Mouse (Mus musculus): ENCODE measurements around the gene Zc3hc1. TPM values are rescaled to one million over a fixed set of nuclear protein-coding genes. Genes with fewer than 3 reads are reported as not detected.

Gene Zc3hc1
- polyA plus RNA-seq, 1 experiment: 17.1 TPM

DNA sequence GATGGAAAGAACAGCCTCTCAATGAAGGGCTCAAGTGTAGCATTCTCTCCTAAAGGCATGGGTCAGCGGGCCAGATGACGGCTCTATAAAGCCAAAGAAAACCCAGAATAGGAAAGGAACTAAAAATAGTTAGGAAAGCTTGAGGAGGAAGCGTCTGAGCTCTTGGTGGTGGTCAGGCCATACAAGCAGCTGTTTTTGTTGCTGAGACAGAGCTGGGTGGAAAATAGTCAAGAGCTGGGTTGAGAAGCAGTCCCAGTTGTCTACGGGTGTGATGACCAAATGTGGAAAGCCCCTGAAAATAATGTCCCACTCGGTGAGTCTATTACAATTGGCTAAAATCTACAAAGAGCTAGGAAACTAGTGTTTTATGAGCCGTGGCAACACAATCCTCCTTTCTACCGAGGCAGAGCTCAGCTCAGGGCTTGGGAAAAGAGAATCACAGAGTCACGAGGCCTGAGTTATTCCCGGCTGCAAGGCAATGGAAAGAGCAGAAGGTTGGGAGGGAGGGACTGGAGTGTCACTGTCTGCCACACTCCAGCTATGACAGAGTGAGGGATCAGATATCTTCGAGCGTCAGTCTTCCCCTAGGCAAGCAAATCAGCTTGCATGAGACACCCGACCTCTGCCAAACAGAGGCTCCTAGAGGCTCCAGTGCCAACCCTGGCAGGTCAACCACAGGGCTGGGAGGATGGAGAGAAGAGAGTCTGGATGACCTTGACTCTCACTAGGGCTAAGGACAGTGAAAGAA lies 30.9 kb downstream of the Zc3hc1 start:
- Histone ChIP-seq H3K4me1 (ENCODE audit: control insufficient read depth, insufficient read depth, low read length) (peaks cover 5% of the 10 kb centered on the region; the same call in 1 of the 2 replicates), H3K27ac (ENCODE audit: control insufficient read depth, insufficient read depth, low read depth, low read length, poor library complexity) (no peak overlapping the region), H3K4me3 (replicated peaks; ENCODE audit: control insufficient read depth, low read depth, low read length) (no peak overlapping the region)
- 74% methylated on average over 12 of the region's 12 CpGs for whole genome bisulfite sequencing
- no peak for TF ChIP-seq CTCF (IDR thresholded peaks at IDR 0.05; ENCODE audit: control insufficient read depth, insufficient read depth, low read length)
- no peak for TF ChIP-seq POLR2A (IDR thresholded peaks at IDR 0.05; ENCODE audit: borderline replicate concordance, control insufficient read depth, low read depth, low read length)

DNA sequence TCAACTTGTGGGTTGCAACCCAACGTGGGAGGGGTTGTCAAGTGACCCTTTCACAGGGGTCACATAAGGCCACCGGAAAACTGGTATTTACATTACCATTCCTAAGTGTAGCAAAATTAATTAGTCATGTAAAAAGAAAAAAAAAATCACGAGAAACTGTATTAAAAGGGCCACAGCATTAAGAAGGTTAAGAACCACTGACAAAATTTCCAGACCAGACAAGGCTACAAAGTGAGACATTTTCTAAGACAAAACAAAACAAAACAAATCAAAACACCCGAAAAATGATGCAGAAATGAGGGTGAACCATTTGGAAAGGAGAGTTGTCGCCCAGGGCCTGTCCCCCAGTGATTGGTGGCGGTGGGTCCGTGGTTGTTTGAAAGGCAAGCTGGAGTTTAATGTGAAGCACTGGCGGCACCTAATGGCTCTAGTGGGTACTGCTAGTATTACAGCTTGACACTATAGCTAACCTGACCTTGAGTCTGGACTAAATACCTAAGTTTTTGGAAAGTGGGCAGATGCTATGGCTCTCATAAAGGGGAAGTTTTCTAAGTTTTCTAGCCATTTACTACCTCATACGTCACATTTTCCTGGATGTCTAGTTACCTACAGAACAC lies 33.2 kb downstream of the Zc3hc1 start:
- no peak overlapping the region for H3K4me3 ChIP-seq (replicated peaks; ENCODE audit: control insufficient read depth, low read depth, low read length)
- H3K27ac ChIP-seq (ENCODE audit: control insufficient read depth, insufficient read depth, low read depth, low read length, poor library complexity): no peak overlapping the region
- H3K4me1 ChIP-seq (ENCODE audit: control insufficient read depth, insufficient read depth, low read length): peaks cover 3% of the 10 kb centered on the region; the same call in 1 of the 2 replicates
- no peak for TF ChIP-seq POLR2A (IDR thresholded peaks at IDR 0.05; ENCODE audit: borderline replicate concordance, control insufficient read depth, low read depth, low read length)
- TF ChIP-seq CTCF (IDR thresholded peaks at IDR 0.05; ENCODE audit: control insufficient read depth, insufficient read depth, low read length): peak; percentile 77
- 18% methylated on average over 9 of the region's 9 CpGs for WGBS

DNA sequence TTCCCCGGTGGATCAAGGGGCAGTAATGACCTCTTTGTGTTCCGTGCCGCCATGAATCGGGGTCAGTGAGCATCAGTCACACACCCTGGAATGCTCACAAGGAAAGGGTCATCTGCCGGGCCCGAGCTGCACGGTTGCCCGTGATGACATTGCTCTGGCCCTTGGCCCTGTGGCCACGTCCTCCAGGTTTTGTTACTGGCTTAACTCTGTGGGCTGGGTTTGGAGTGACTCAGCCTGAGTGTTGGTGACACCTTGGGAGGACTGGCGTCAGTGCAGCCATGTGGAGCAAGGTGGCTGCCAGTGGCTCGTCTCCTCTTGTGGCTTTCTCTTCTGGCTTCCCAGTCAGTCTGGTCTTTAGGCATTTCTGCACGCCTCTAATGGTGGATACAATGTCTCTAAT lies 34.1 kb downstream of the Zc3hc1 start:
- TF ChIP-seq POLR2A (IDR thresholded peaks at IDR 0.05; ENCODE audit: borderline replicate concordance, control insufficient read depth, low read depth, low read length) (no peak), CTCF (IDR thresholded peaks at IDR 0.05; ENCODE audit: control insufficient read depth, insufficient read depth, low read length) (no peak)
- WGBS: 84% methylated on average over 12 of the region's 12 CpGs
- H3K4me3 ChIP-seq (replicated peaks; ENCODE audit: control insufficient read depth, low read depth, low read length): no peak overlapping the region
- H3K4me1 ChIP-seq (ENCODE audit: control insufficient read depth, insufficient read depth, low read length): peaks cover 3% of the 10 kb centered on the region; the same call in 1 of the 2 replicates
- H3K27ac ChIP-seq (ENCODE audit: control insufficient read depth, insufficient read depth, low read depth, low read length, poor library complexity): no peak overlapping the region

DNA sequence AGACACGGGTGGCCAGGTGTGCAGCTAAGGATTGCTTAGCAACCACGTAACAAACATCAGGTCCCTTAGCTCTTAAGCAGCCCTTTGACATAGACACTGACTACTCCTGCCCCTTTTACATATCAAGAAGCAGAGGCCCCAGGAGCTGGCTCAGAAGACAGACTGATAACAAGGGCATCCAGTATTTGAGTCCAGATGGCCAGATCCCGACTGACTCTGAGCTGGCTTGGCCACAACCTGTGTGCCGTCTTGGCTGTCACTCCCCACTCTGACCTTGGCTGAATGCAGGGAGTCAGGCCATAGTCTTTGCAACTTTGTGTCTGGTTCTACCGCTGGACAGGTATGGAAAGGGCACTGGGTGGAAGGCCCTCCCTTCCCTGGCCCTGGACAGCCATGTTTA lies 34.7 kb downstream of the Zc3hc1 start:
- WGBS: 75% methylated on average over 5 of the region's 5 CpGs
- Histone ChIP-seq H3K27ac (ENCODE audit: control insufficient read depth, insufficient read depth, low read depth, low read length, poor library complexity) (peak overlapping the region; percentile 46; the same call in 1 of the 2 replicates), H3K4me3 (replicated peaks; ENCODE audit: control insufficient read depth, low read depth, low read length) (no peak overlapping the region), H3K4me1 (ENCODE audit: control insufficient read depth, insufficient read depth, low read length) (peaks cover 3% of the 10 kb centered on the region; the same call in 1 of the 2 replicates)
- TF ChIP-seq CTCF (IDR thresholded peaks at IDR 0.05; ENCODE audit: control insufficient read depth, insufficient read depth, low read length) (no peak), POLR2A (IDR thresholded peaks at IDR 0.05; ENCODE audit: borderline replicate concordance, control insufficient read depth, low read depth, low read length) (no peak)

DNA sequence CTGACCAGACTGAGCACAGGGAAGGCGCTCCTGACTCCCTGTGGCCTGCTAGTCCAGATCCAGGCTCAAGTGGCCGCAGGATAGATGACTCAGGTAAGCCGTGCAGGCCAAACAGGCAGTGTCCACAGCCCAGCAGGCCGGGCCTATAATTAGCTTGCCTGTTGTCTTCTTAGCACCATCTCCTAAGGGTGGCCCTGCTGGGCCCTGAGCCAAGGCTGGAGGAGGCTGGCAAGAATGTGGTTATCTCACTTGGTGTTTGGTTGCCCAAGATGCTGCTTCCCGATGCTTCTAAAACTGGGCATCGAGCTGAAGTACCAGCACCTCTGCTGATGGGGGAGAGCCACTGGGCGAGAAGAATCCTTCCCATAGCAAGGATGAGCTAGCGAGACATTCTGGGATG lies 35.1 kb downstream of the Zc3hc1 start:
- peaks cover 3% of the 10 kb centered on the region; the same call in 1 of the 2 replicates for H3K4me1 ChIP-seq (ENCODE audit: control insufficient read depth, insufficient read depth, low read length)
- no peak for TF ChIP-seq POLR2A (IDR thresholded peaks at IDR 0.05; ENCODE audit: borderline replicate concordance, control insufficient read depth, low read depth, low read length)
- TF ChIP-seq CTCF (IDR thresholded peaks at IDR 0.05; ENCODE audit: control insufficient read depth, insufficient read depth, low read length): no peak
- WGBS: 42% methylated on average over 8 of the region's 8 CpGs
- no peak overlapping the region for H3K4me3 ChIP-seq (replicated peaks; ENCODE audit: control insufficient read depth, low read depth, low read length)
- peak overlapping the region; percentile 47 for H3K27ac ChIP-seq (ENCODE audit: control insufficient read depth, insufficient read depth, low read depth, low read length, poor library complexity)

DNA sequence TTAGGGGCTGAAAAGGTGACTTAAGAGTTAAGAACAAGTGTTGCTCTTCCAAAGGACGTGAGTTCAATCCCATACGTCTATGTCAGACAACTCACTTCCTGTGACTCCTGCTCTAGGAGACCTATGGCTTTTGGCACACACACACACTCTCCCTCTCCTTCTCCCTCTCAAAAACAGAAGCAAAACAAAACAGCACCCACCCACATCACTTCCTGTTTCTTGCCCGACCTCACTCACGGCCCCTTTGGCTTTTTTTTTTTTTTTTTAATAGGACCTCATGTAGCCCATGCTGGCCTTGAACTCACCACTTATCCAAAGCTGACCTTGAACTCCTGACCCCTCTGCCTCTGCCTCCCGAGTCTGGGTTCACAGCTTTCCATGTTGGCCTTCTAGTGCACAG lies 36.1 kb downstream of the Zc3hc1 start:
- Histone ChIP-seq H3K4me3 (replicated peaks; ENCODE audit: control insufficient read depth, low read depth, low read length) (no peak overlapping the region), H3K4me1 (ENCODE audit: control insufficient read depth, insufficient read depth, low read length) (peaks cover 3% of the 10 kb centered on the region; the same call in 1 of the 2 replicates), H3K27ac (ENCODE audit: control insufficient read depth, insufficient read depth, low read depth, low read length, poor library complexity) (0 out of 2 replicates have a peak overlapping the region, but pooled peaks have one; percentile 22)
- TF ChIP-seq CTCF (IDR thresholded peaks at IDR 0.05; ENCODE audit: control insufficient read depth, insufficient read depth, low read length): no peak
- no peak for TF ChIP-seq POLR2A (IDR thresholded peaks at IDR 0.05; ENCODE audit: borderline replicate concordance, control insufficient read depth, low read depth, low read length)
- 16% methylated on average over 5 of the region's 5 CpGs for WGBS

DNA sequence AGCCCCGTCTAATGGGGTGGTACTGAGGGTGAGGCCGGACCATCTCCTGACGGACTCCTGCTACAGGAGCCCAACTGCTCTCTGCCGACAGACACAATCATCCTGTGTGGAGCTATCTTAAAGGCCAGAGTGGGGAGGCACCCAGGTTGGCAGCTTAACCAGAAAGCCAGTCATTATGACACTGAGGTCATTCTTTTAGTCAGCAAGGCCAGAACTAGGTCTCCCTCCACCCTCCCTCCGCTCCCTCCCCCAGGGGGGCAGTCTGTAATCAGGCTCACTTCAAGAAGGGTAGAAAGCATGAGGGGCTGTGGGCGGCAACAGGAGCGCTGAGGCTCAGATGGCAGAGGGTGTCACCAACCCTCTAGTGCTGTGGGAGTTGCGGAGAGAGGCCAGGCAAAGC lies 37.2 kb downstream of the Zc3hc1 start:
- Histone ChIP-seq H3K4me3 (replicated peaks; ENCODE audit: control insufficient read depth, low read depth, low read length) (no peak overlapping the region), H3K27ac (ENCODE audit: control insufficient read depth, insufficient read depth, low read depth, low read length, poor library complexity) (no peak overlapping the region; the same call in 1 of the 2 replicates), H3K4me1 (ENCODE audit: control insufficient read depth, insufficient read depth, low read length) (peaks cover 3% of the 10 kb centered on the region; the same call in 1 of the 2 replicates)
- TF ChIP-seq CTCF (IDR thresholded peaks at IDR 0.05; ENCODE audit: control insufficient read depth, insufficient read depth, low read length) (no peak), POLR2A (IDR thresholded peaks at IDR 0.05; ENCODE audit: borderline replicate concordance, control insufficient read depth, low read depth, low read length) (no peak)
- WGBS: 90% methylated on average over 8 of the region's 8 CpGs

DNA sequence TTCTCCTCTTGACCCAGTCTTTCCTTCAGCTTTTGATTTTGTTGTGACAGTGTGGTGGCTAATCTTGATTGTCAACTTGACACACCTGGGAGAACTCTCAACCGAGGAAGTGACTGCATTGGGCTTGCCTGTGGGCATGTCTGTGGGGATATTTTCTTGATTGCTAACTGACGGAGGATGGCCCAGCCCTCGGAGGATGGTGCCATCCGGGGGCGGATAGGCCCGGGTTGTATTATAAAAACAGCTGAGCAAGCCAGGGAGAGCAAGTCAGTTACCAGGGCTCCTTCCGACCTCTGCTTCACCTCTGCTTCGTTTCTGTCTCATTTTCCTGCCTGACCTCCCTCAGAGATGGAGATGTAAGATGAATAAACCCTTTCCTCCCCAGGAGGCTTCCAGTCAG lies 38.1 kb downstream of the Zc3hc1 start:
- Histone ChIP-seq H3K27ac (ENCODE audit: control insufficient read depth, insufficient read depth, low read depth, low read length, poor library complexity) (no peak overlapping the region), H3K4me1 (ENCODE audit: control insufficient read depth, insufficient read depth, low read length) (peaks cover 3% of the 10 kb centered on the region; the same call in 1 of the 2 replicates), H3K4me3 (replicated peaks; ENCODE audit: control insufficient read depth, low read depth, low read length) (no peak overlapping the region)
- WGBS: 67% methylated on average over 8 of the region's 8 CpGs
- TF ChIP-seq POLR2A (IDR thresholded peaks at IDR 0.05; ENCODE audit: borderline replicate concordance, control insufficient read depth, low read depth, low read length) (no peak), CTCF (IDR thresholded peaks at IDR 0.05; ENCODE audit: control insufficient read depth, insufficient read depth, low read length) (no peak)
